Mouse (Mus musculus) liver, embryonic 14.5 days (tissue): ENCODE measurements around the gene Slc30a2. TPM values are rescaled to one million over a fixed set of nuclear protein-coding genes. Genes with fewer than 3 reads are reported as not detected.
A peak's percentile ranks its signal among the peaks of the same experiment; 100 is the strongest.

Source experiments
- ATAC-seq: fragments of 200-750 bp; cut with Nextera tagmentation; 2 replicates; pipeline ENCODE4 v1.8.0; 2017; ENCODE audit warnings: moderate number of reproducible peaks, mild to moderate bottlenecking, moderate library complexity; ENCODE audit not compliant: insufficient read depth
- DNase-seq, 3 experiments: peaks; one replicate each; pipeline ENCODE4 v3.0.0-alpha.2; 2012 to 2013; ENCODE audit warnings: low read depth in 3 of 3, low spot score in 3 of 3
- H3K27ac ChIP-seq: fragments of 300-500 bp; sonication (generic); 2 replicates; pipeline ENCODE4 v1.5.1; 2014; ENCODE audit warnings: moderate library complexity, mild to moderate bottlenecking, control low read depth, inconsistent platforms
- H3K27me3 ChIP-seq: fragments of 300-500 bp; sonication (generic); 2 replicates; pipeline ENCODE4 v1.6.1; 2014; ENCODE audit warnings: mild to moderate bottlenecking, low read length, moderate library complexity; ENCODE audit not compliant: control insufficient read depth, insufficient read depth
- H3K36me3 ChIP-seq: fragments of 300-500 bp; sonication (generic); replicated peaks from 2 replicates; pipeline ENCODE4 v1.6.1; 2014; ENCODE audit warnings: low read depth; ENCODE audit not compliant: control insufficient read depth, insufficient read depth
- H3K4me1 ChIP-seq, 2 experiments: fragments of 200-500 bp in 1 of 2; fragments of 300-500 bp in 1 of 2; sonication (generic) in 1 of 2; replicated peaks; 2 replicates each; pipeline ENCODE4 v1.6.1; 2012 to 2014; ENCODE audit warnings: antibody characterized with exemption in 1 of 2, inconsistent platforms in 1 of 2, low read length in 1 of 2; ENCODE audit not compliant: control insufficient read depth in 2 of 2, insufficient read depth in 2 of 2
- H3K4me2 ChIP-seq: fragments of 300-500 bp; sonication (generic); 2 replicates; pipeline ENCODE4 v1.6.1; 2014; ENCODE audit warnings: low read depth, mild to moderate bottlenecking, control low read depth, moderate library complexity
- H3K4me3 ChIP-seq, 2 experiments: fragments of 200-500 bp in 1 of 2; fragments of 300-500 bp in 1 of 2; sonication (generic) in 1 of 2; 2 replicates each; pipeline ENCODE4 v1.5.1; 2012 to 2014; ENCODE audit warnings: low read depth in 2 of 2, low read length in 2 of 2, mild to moderate bottlenecking in 2 of 2, control low read depth in 1 of 2, inconsistent platforms in 1 of 2, moderate library complexity in 1 of 2; ENCODE audit not compliant: insufficient read depth in 1 of 2
- H3K9ac ChIP-seq: fragments of 300-500 bp; sonication (generic); replicated peaks from 2 replicates; pipeline ENCODE4 v1.6.1; 2014; ENCODE audit warnings: mild to moderate bottlenecking, control low read depth, moderate library complexity
- H3K9me3 ChIP-seq: fragments of 300-500 bp; sonication (generic); 2 replicates; pipeline ENCODE4 v1.6.1; 2016; ENCODE audit warnings: low read length, mixed read lengths; ENCODE audit not compliant: control insufficient read depth
- CTCF ChIP-seq: IDR thresholded peaks from 2 replicates; pipeline ENCODE4 v1.5.1; 2016; ENCODE audit warnings: antibody characterized with exemption, low read depth, control low read depth
- EP300 ChIP-seq: IDR thresholded peaks from 2 replicates; pipeline ENCODE4 v1.6.1; 2016; ENCODE audit warnings: antibody characterized with exemption, low read depth
- WGBS: fragments of 180-500 bp; shearing (Covaris S2); extraction: QIAGEN DNeasy Blood & Tissue Kit; methylation state at CpG from one replicate; pipeline ENCODE4 v1.1.7; 2014; ENCODE audit not compliant: insufficient replicate concordance; 5-methylcytosine and 5-hydroxymethylcytosine counted together
- polyA plus RNA-seq, 2 experiments: library from polyadenylated mRNA; depleted of rRNA in 1 of 2; stranded (reverse) in 1 of 2; unstranded in 1 of 2; fragments of >200 nt; fragmentation: Nextera tagmentation in 1 of 2; extraction: Ambion mirVana in 1 of 2; gene quantifications; 2 replicates each; pipeline versions ENCODE4 v1.2.1 to v1.2.3; 2012 to 2014

The Slc30a2 gene
- polyA plus RNA-seq, 2 experiments: 0.02 TPM; not detected in 1

GRCm38 (mm10) chr4:134312901-134313300 is 30.1 kb upstream of the Slc30a2 start:
- Histone ChIP-seq H3K4me3 (no peak overlapping the region), H3K36me3 (no peaks in the 10 kb centered on the region), H3K9me3 (no peaks in the 10 kb centered on the region; the same call in 1 of the 2 replicates), H3K27me3 (no peaks in the 10 kb centered on the region), H3K4me2 (no peak overlapping the region), H3K27ac (no peak overlapping the region), H3K4me1 (no peaks in the 10 kb centered on the region), H3K9ac (no peak overlapping the region)
- DNase-seq (no peak), ATAC-seq (no peak)
- TF ChIP-seq EP300 (no peak), CTCF (peak; percentile 59)
- WGBS: 84% methylated on average over 6 of the region's 6 CpGs

- Histone ChIP-seq H3K4me1 (no peaks in the 10 kb centered on the region), H3K9me3 (no peaks in the 10 kb centered on the region; the same call in 1 of the 2 replicates), H3K4me2 (no peak overlapping the region), H3K4me3 (no peak overlapping the region), H3K9ac (no peak overlapping the region), H3K36me3 (no peaks in the 10 kb centered on the region), H3K27me3 (no peaks in the 10 kb centered on the region), H3K27ac (no peak overlapping the region)
- 60% methylated on average over 4 of the region's 4 CpGs for WGBS
- DNase-seq: no peak
- TF ChIP-seq CTCF (no peak), EP300 (no peak)
- ATAC-seq: no peak
These were observed 28.8 kb upstream of the Slc30a2 start for GRCm38 (mm10) chr4:134314081-134314655.

- no peak within 1 kb of the TSS for H3K27ac ChIP-seq
- no peaks in the 10 kb centered on the region for H3K36me3 ChIP-seq
- no peak within 1 kb of the TSS for H3K4me2 ChIP-seq
- H3K9me3 ChIP-seq: no peaks in the 10 kb centered on the region; the same call in 1 of the 2 replicates
- TF ChIP-seq EP300: no peak
- no peak for TF ChIP-seq CTCF
- H3K4me3 ChIP-seq: no peak within 1 kb of the TSS
- 39% methylated on average over 11 of the region's 11 CpGs for WGBS
- no peak for DNase-seq
- no peaks in the 10 kb centered on the region for H3K4me1 ChIP-seq
- no peak for ATAC-seq
- no peak within 1 kb of the TSS for H3K9ac ChIP-seq
- no peaks in the 10 kb centered on the region for H3K27me3 ChIP-seq
These were observed 28.1 kb upstream of the Slc30a2 start, which contains the start of gene Trim63 for GRCm38 (mm10) chr4:134314876-134315275. Trim63 (plus strand) TSS chr4:134315120.

- ATAC-seq (no peak), DNase-seq (no peak)
- 55% methylated on average over 9 of the region's 9 CpGs for WGBS
- TF ChIP-seq EP300: no peak
- TF ChIP-seq CTCF: no peak
- H3K36me3 ChIP-seq: no peaks in the 10 kb centered on the region
- no peaks in the 10 kb centered on the region for H3K27me3 ChIP-seq
- no peak overlapping the region for H3K4me2 ChIP-seq
- H3K9me3 ChIP-seq: no peaks in the 10 kb centered on the region; the same call in 1 of the 2 replicates
- H3K27ac ChIP-seq: no peak overlapping the region
- no peak overlapping the region for H3K4me3 ChIP-seq
- H3K4me1 ChIP-seq: no peaks in the 10 kb centered on the region
- H3K9ac ChIP-seq: no peak overlapping the region
These were observed 27.5 kb upstream of the Slc30a2 start for GRCm38 (mm10) chr4:134315470-134315869.

GRCm38 (mm10) chr4:134316390-134316789 is 26.6 kb upstream of the Slc30a2 start:
- Histone ChIP-seq H3K27ac (no peak overlapping the region), H3K4me1 (no peaks in the 10 kb centered on the region), H3K4me3 (no peak overlapping the region), H3K9ac (no peak overlapping the region), H3K9me3 (no peaks in the 10 kb centered on the region; the same call in 1 of the 2 replicates), H3K4me2 (no peak overlapping the region), H3K27me3 (no peaks in the 10 kb centered on the region), H3K36me3 (no peaks in the 10 kb centered on the region)
- peak; percentile 7; the same call in 1 of the 2 replicates for TF ChIP-seq CTCF
- TF ChIP-seq EP300: no peak
- 48% methylated on average over 16 of the region's 16 CpGs for WGBS
- DNase-seq: no peak
- no peak for ATAC-seq
